Mouse (Mus musculus) thymus, adult 2 months (tissue): ENCODE measurements around the gene Evi5. TPM values are rescaled to one million over a fixed set of nuclear protein-coding genes. Genes with fewer than 3 reads are reported as not detected.

Source experiments
- DNase-seq: peaks from one replicate; pipeline ENCODE4 v3.0.0; 2021
- H3K27ac ChIP-seq: fragments of 200-500 bp; 2 replicates; pipeline ENCODE4 v1.5.1; 2012; ENCODE audit warnings: low read length, control low read depth; ENCODE audit not compliant: control insufficient read depth, insufficient read depth
- H3K27me3 ChIP-seq: fragments of 200-500 bp; 2 replicates; pipeline ENCODE4 v1.6.1; 2012; ENCODE audit warnings: mild to moderate bottlenecking, low read length, moderate library complexity, mixed read lengths; ENCODE audit not compliant: control insufficient read depth, insufficient read depth
- H3K36me3 ChIP-seq: fragments of 200-500 bp; 2 replicates; pipeline ENCODE4 v1.6.1; 2012; ENCODE audit warnings: mild to moderate bottlenecking, low read length, moderate library complexity; ENCODE audit not compliant: control insufficient read depth, insufficient read depth
- H3K4me1 ChIP-seq: fragments of 200-500 bp; replicated peaks from 2 replicates; pipeline ENCODE4 v1.6.1; 2012; ENCODE audit warnings: low read length; ENCODE audit not compliant: control insufficient read depth, insufficient read depth
- H3K4me3 ChIP-seq: fragments of 200-500 bp; 2 replicates; pipeline ENCODE4 v1.5.1; 2012; ENCODE audit warnings: mild to moderate bottlenecking, low read length, control low read depth, moderate library complexity; ENCODE audit not compliant: control insufficient read depth, insufficient read depth
- CTCF ChIP-seq: fragments of 200-500 bp; IDR thresholded peaks from 2 replicates; pipeline ENCODE4 v1.5.1; 2012; ENCODE audit warnings: mild to moderate bottlenecking, control low read depth, low read length, moderate library complexity, borderline replicate concordance; ENCODE audit not compliant: control insufficient read depth, poor library complexity, insufficient read depth; ENCODE audit errors: extremely low read depth
- POLR2A ChIP-seq: fragments of 200-500 bp; IDR thresholded peaks from 2 replicates; pipeline ENCODE4 v1.6.1; 2012; ENCODE audit warnings: mild to moderate bottlenecking, low read length, control low read depth, moderate library complexity; ENCODE audit not compliant: control insufficient read depth, poor library complexity, insufficient read depth; ENCODE audit errors: extremely low read depth
- WGBS: fragments of 180-500 bp; shearing (Covaris S2); methylation state at CpG from one replicate; pipeline ENCODE4 v1.1.7; 2018; 5-methylcytosine and 5-hydroxymethylcytosine counted together
- polyA plus RNA-seq: library from polyadenylated mRNA; depleted of rRNA; stranded (reverse); fragments of >200 nt; gene quantifications from 2 replicates; pipeline ENCODE4 v1.2.3, GENCODE M21; 2012

The Evi5 gene
- polyA plus RNA-seq, 1 experiment = 2.5 TPM

DNA sequence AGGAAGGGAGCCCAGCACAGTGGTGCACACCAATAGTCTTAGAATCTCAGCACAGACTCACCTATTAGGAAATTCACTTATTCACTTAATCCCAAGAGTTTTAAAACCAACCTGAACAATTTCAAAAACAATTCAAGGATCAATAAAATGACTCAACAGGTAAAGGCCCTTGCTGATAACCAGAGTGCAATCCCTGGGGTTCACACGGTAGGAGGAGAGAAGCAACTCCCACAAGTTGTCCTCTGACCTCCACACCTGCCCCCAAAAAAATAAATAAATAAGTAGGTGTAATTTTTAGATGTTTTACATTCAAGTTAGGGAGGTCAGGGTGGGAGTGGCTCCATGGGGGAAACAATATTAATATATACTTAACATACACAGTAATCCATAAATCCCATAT, 52.4 kb downstream of the Evi5 start:
- no peaks in the 10 kb centered on the region for H3K27me3 ChIP-seq
- H3K4me3 ChIP-seq = no peak overlapping the region
- H3K4me1 ChIP-seq = no peaks in the 10 kb centered on the region
- DNase-seq = no peak
- TF ChIP-seq CTCF = no peak
- no peaks in the 10 kb centered on the region for H3K36me3 ChIP-seq
- no peak overlapping the region for H3K27ac ChIP-seq
- whole genome bisulfite sequencing = 98% methylated on average over 1 of the region's 1 CpGs

- WGBS = 97% methylated on average over 2 of the region's 2 CpGs
- Histone ChIP-seq H3K4me1 (no peaks in the 10 kb centered on the region), H3K27ac (no peak overlapping the region), H3K27me3 (no peaks in the 10 kb centered on the region), H3K36me3 (no peaks in the 10 kb centered on the region), H3K4me3 (no peak overlapping the region)
- TF ChIP-seq POLR2A (no peak), CTCF (no peak)
- DNase-seq = no peak
Measured at GRCm38 (mm10) chr5:107814651-107815050, 60.3 kb downstream of the Evi5 start.

DNA sequence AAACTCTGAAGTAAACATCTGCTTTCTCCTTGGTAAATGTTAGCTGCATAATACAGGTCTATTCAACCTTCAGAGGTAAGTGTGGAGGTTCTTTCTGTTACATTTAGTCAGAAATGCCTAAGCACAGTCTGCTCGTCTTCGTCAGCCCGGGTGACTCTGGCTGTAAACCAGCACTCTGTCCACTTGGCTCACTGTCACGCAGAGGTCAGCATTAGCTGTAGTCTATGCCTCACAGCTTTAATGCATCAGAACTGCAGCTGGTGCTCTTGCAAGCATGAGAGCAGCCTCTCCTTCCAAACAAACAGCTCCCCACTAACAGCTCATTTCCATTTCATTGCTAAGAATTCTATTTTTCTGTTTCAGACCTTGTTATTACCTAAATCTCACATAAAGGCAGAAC, 67.4 kb downstream of the Evi5 start:
- no peaks in the 10 kb centered on the region for H3K4me1 ChIP-seq
- H3K4me3 ChIP-seq = no peak overlapping the region
- DNase-seq = no peak
- WGBS = 94% methylated on average over 4 of the region's 4 CpGs
- H3K27me3 ChIP-seq = no peaks in the 10 kb centered on the region
- no peaks in the 10 kb centered on the region for H3K36me3 ChIP-seq
- TF ChIP-seq CTCF = no peak
- no peak for TF ChIP-seq POLR2A
- H3K27ac ChIP-seq = no peak overlapping the region

- Histone ChIP-seq H3K27me3 (no peaks in the 10 kb centered on the region), H3K4me1 (no peaks in the 10 kb centered on the region), H3K4me3 (no peak overlapping the region), H3K36me3 (no peaks in the 10 kb centered on the region), H3K27ac (no peak overlapping the region)
- TF ChIP-seq POLR2A = no peak
- TF ChIP-seq CTCF = no peak
- DNase-seq = no peak
Measured at GRCm38 (mm10) chr5:107802621-107803020, 72.3 kb downstream of the Evi5 start.

- TF ChIP-seq POLR2A (no peak), CTCF (no peak)
- H3K27ac ChIP-seq = no peak overlapping the region
- no peaks in the 10 kb centered on the region for H3K36me3 ChIP-seq
- DNase-seq = no peak
- H3K4me1 ChIP-seq = no peaks in the 10 kb centered on the region
- no peak overlapping the region for H3K4me3 ChIP-seq
- WGBS = 92% methylated on average over 2 of the region's 2 CpGs
- H3K27me3 ChIP-seq = no peaks in the 10 kb centered on the region
Measured at GRCm38 (mm10) chr5:107801234-107801633, 73.7 kb downstream of the Evi5 start.

DNA sequence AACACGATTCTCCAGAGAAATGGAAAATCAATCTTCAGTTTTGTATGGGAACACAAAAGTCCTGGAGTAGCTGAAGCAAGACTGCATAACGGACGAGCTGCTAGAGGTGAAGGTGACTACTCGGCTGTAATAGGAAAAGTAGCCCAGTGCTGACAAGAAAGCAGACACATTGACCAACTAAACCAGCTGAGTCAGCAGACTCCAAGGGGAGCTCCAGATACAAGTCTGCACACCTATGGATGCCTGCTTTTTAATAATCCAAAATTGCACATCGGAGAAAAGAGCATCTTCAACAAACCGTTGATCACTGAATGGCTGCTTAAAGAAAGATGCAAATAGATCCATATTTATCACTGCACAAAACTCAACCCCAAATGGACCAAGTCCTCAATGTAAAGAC, 76.6 kb downstream of the Evi5 start:
- no peaks in the 10 kb centered on the region for H3K4me1 ChIP-seq
- no peak for TF ChIP-seq POLR2A
- no peak for TF ChIP-seq CTCF
- H3K27me3 ChIP-seq = no peaks in the 10 kb centered on the region
- no peaks in the 10 kb centered on the region for H3K36me3 ChIP-seq
- WGBS = 97% methylated on average over 6 of the region's 6 CpGs
- H3K27ac ChIP-seq = no peak overlapping the region
- no peak overlapping the region for H3K4me3 ChIP-seq
- no peak for DNase-seq

DNA sequence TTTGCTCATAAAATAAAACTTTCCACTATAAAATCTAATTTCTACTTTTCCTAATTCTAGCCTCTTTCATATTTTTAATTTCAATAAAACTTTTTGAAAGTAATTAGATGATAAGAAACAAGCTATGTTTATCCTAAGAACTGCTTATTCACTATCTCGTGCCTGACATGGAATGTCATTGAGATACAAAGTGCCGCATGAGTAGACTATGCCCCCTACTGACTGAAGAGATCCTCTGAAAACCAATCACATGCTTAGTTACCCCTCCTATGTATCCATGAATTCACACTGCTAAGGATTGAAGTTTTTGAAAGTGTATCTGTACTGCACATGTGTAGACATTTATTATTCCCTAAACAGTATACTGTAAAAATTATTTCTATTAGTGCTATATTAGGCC, 81.0 kb downstream of the Evi5 start:
- DNase-seq = peak; percentile 41
- TF ChIP-seq POLR2A = no peak
- no peak for TF ChIP-seq CTCF
- Histone ChIP-seq H3K4me1 (no peaks in the 10 kb centered on the region), H3K36me3 (no peaks in the 10 kb centered on the region), H3K4me3 (no peak overlapping the region), H3K27ac (no peak overlapping the region), H3K27me3 (no peaks in the 10 kb centered on the region)
- WGBS = 46% methylated on average over 2 of the region's 2 CpGs
